Mouse (Mus musculus): Measurements from ENCODE around the gene Dyx1c1. TPM values are rescaled to one million over a fixed set of nuclear protein-coding genes. Genes with fewer than 3 reads are reported as not detected.

Gene Dyx1c1
- polyA plus RNA-seq, 1 experiment from 2014 or later: 0.51 TPM

- Histone ChIP-seq H3K4me1 (replicated peaks; ENCODE audit: control insufficient read depth, insufficient read depth) (no peaks in the 10 kb centered on the region), H3K4me2 (replicated peaks; ENCODE audit: low read depth) (no peak overlapping the region), H3K9ac (ENCODE audit: low read length) (no peak overlapping the region), H3K27me3 (ENCODE audit: control insufficient read depth, insufficient read depth, low read length) (no peaks in the 10 kb centered on the region), H3K36me3 (ENCODE audit: control insufficient read depth, insufficient read depth, low read length) (no peaks in the 10 kb centered on the region), H3K4me3 (ENCODE audit: low read depth, low read length) (no peak overlapping the region), H3K9me3 (ENCODE audit: control insufficient read depth, low read length) (no peaks in the 10 kb centered on the region), H3K27ac (replicated peaks) (no peak overlapping the region)
- WGBS: 83% methylated on average over 8 of the region's 8 CpGs
- DNase-seq (ENCODE audit: low spot score) (no peak), ATAC-seq (ENCODE audit: low FRiP score, low TSS enrichment) (no peak)
- TF ChIP-seq EP300 (optimal IDR thresholded peaks at IDR 0.05): no peak
- no peak for TF ChIP-seq CTCF (IDR thresholded peaks at IDR 0.05; ENCODE audit: low read depth)
Measured at GRCm38 (mm10) chr9:73004076-73004475, 45.5 kb downstream of the Dyx1c1 start.

- Histone ChIP-seq H3K36me3 (ENCODE audit: control insufficient read depth, insufficient read depth, low read length) (no peaks in the 10 kb centered on the region), H3K4me1 (replicated peaks; ENCODE audit: control insufficient read depth, insufficient read depth) (no peaks in the 10 kb centered on the region), H3K27ac (replicated peaks) (no peak overlapping the region), H3K9me3 (ENCODE audit: control insufficient read depth, low read length) (no peaks in the 10 kb centered on the region), H3K4me3 (ENCODE audit: low read depth, low read length) (no peak overlapping the region), H3K27me3 (ENCODE audit: control insufficient read depth, insufficient read depth, low read length) (no peaks in the 10 kb centered on the region), H3K4me2 (replicated peaks; ENCODE audit: low read depth) (no peak overlapping the region), H3K9ac (ENCODE audit: low read length) (no peak overlapping the region)
- no peak for ATAC-seq (ENCODE audit: low FRiP score, low TSS enrichment)
- DNase-seq (ENCODE audit: low spot score): no peak
- 81% methylated on average over 6 of the region's 6 CpGs for WGBS
- TF ChIP-seq CTCF (IDR thresholded peaks at IDR 0.05; ENCODE audit: low read depth) (no peak), EP300 (optimal IDR thresholded peaks at IDR 0.05) (no peak)
Measured at GRCm38 (mm10) chr9:73005106-73005505, 46.5 kb downstream of the Dyx1c1 start.

GRCm38 (mm10) chr9:73006175-73006574, 47.6 kb downstream of the Dyx1c1 start:
- WGBS: 96% methylated on average over 3 of the region's 3 CpGs
- H3K9me3 ChIP-seq (ENCODE audit: control insufficient read depth, low read length): no peaks in the 10 kb centered on the region
- 0 out of 2 replicates have a peak, but pooled peaks cover 3% of the 10 kb centered on the region for H3K36me3 ChIP-seq (ENCODE audit: control insufficient read depth, insufficient read depth, low read length)
- DNase-seq (ENCODE audit: low spot score) (no peak), ATAC-seq (ENCODE audit: low FRiP score, low TSS enrichment) (no peak)
- TF ChIP-seq EP300 (optimal IDR thresholded peaks at IDR 0.05) (no peak), CTCF (IDR thresholded peaks at IDR 0.05; ENCODE audit: low read depth) (peak; percentile 37)
- H3K4me1 ChIP-seq (replicated peaks; ENCODE audit: control insufficient read depth, insufficient read depth): no peaks in the 10 kb centered on the region
- no peak overlapping the region for H3K4me2 ChIP-seq (replicated peaks; ENCODE audit: low read depth)
- no peak overlapping the region for H3K27ac ChIP-seq (replicated peaks)
- H3K9ac ChIP-seq (ENCODE audit: low read length): no peak overlapping the region
- no peak overlapping the region for H3K4me3 ChIP-seq (ENCODE audit: low read depth, low read length)
- no peaks in the 10 kb centered on the region for H3K27me3 ChIP-seq (ENCODE audit: control insufficient read depth, insufficient read depth, low read length)

- DNase-seq (ENCODE audit: low spot score) (no peak), ATAC-seq (ENCODE audit: low FRiP score, low TSS enrichment) (no peak)
- H3K36me3 ChIP-seq (ENCODE audit: control insufficient read depth, insufficient read depth, low read length): peaks cover 5% of the 10 kb centered on the region
- no peak overlapping the region for H3K9ac ChIP-seq (ENCODE audit: low read length)
- no peaks in the 10 kb centered on the region for H3K27me3 ChIP-seq (ENCODE audit: control insufficient read depth, insufficient read depth, low read length)
- TF ChIP-seq CTCF (IDR thresholded peaks at IDR 0.05; ENCODE audit: low read depth) (no peak), EP300 (optimal IDR thresholded peaks at IDR 0.05) (no peak)
- H3K4me2 ChIP-seq (replicated peaks; ENCODE audit: low read depth): no peak overlapping the region
- WGBS: 55% methylated on average over 3 of the region's 3 CpGs
- no peaks in the 10 kb centered on the region for H3K4me1 ChIP-seq (replicated peaks; ENCODE audit: control insufficient read depth, insufficient read depth)
- H3K4me3 ChIP-seq (ENCODE audit: low read depth, low read length): no peak overlapping the region
- no peak overlapping the region for H3K27ac ChIP-seq (replicated peaks)
- H3K9me3 ChIP-seq (ENCODE audit: control insufficient read depth, low read length): no peaks in the 10 kb centered on the region
Measured at GRCm38 (mm10) chr9:73008384-73008783, 49.8 kb downstream of the Dyx1c1 start.

- peak; percentile 49 for TF ChIP-seq CTCF (IDR thresholded peaks at IDR 0.05; ENCODE audit: low read depth)
- TF ChIP-seq EP300 (optimal IDR thresholded peaks at IDR 0.05): no peak
- Histone ChIP-seq H3K4me2 (replicated peaks; ENCODE audit: low read depth) (no peak overlapping the region), H3K4me3 (ENCODE audit: low read depth, low read length) (no peak overlapping the region), H3K9me3 (ENCODE audit: control insufficient read depth, low read length) (no peaks in the 10 kb centered on the region), H3K4me1 (replicated peaks; ENCODE audit: control insufficient read depth, insufficient read depth) (no peaks in the 10 kb centered on the region), H3K27me3 (ENCODE audit: control insufficient read depth, insufficient read depth, low read length) (no peaks in the 10 kb centered on the region), H3K9ac (ENCODE audit: low read length) (no peak overlapping the region), H3K36me3 (ENCODE audit: control insufficient read depth, insufficient read depth, low read length) (peaks cover 17% of the 10 kb centered on the region), H3K27ac (replicated peaks) (no peak overlapping the region)
- WGBS: 89% methylated on average over 4 of the region's 4 CpGs
- ATAC-seq (ENCODE audit: low FRiP score, low TSS enrichment) (no peak), DNase-seq (ENCODE audit: low spot score) (no peak)
Measured at GRCm38 (mm10) chr9:73012629-73013028, 54.0 kb downstream of the Dyx1c1 start.

GRCm38 (mm10) chr9:73014724-73015123, 56.1 kb downstream of the Dyx1c1 start:
- Histone ChIP-seq H3K4me1 (replicated peaks; ENCODE audit: control insufficient read depth, insufficient read depth) (no peaks in the 10 kb centered on the region), H3K36me3 (ENCODE audit: control insufficient read depth, insufficient read depth, low read length) (peaks cover 18% of the 10 kb centered on the region), H3K9ac (ENCODE audit: low read length) (no peak overlapping the region), H3K4me3 (ENCODE audit: low read depth, low read length) (no peak overlapping the region), H3K27ac (replicated peaks) (no peak overlapping the region), H3K9me3 (ENCODE audit: control insufficient read depth, low read length) (no peaks in the 10 kb centered on the region), H3K4me2 (replicated peaks; ENCODE audit: low read depth) (no peak overlapping the region), H3K27me3 (ENCODE audit: control insufficient read depth, insufficient read depth, low read length) (no peaks in the 10 kb centered on the region)
- no peak for ATAC-seq (ENCODE audit: low FRiP score, low TSS enrichment)
- 80% methylated on average over 13 of the region's 13 CpGs for WGBS
- TF ChIP-seq EP300 (optimal IDR thresholded peaks at IDR 0.05): no peak
- TF ChIP-seq CTCF (IDR thresholded peaks at IDR 0.05; ENCODE audit: low read depth): no peak
- no peak for DNase-seq (ENCODE audit: low spot score)
